Mouse (Mus musculus) thymus, postnatal 36 days (tissue): Measurements from ENCODE around the gene Lsm14b.
A peak's percentile ranks its signal among the peaks of the same experiment; 100 is the strongest.

Experiments used
- DNase-seq, 2 experiments: peaks; one replicate each; pipeline ENCODE4 v3.0.0; 2022; ENCODE audit warnings: mixed read lengths in 2 of 2

The Lsm14b gene

GRCm38 (mm10) chr2:180024401-180025098 is at the start of gene Lsm14b:
Gene Lsm14b, plus strand, starts transcription at chr2:180024987.
- DNase-seq = peak; percentile 99 to 100

GRCm38 (mm10) chr2:179975851-179976250 is 48.9 kb upstream of the Lsm14b start:
- peak in 1 of 2 experiments; percentile 61 for DNase-seq

GRCm38 (mm10) chr2:179976295-179976627 is 48.5 kb upstream of the Lsm14b start:
- DNase-seq = no peak

- DNase-seq = peak; percentile 90 to 91
Measured at GRCm38 (mm10) chr2:179976628-179977343, 48.0 kb upstream of the Lsm14b start, which contains the start of gene Taf4. Gene Taf4, minus strand, starts transcription at chr2:179976646.

- no peak for DNase-seq
Measured at GRCm38 (mm10) chr2:179977344-179978025, 47.3 kb upstream of the Lsm14b start.

- DNase-seq = no peak
Measured at GRCm38 (mm10) chr2:179978250-179978649, 46.5 kb upstream of the Lsm14b start.

- no peak for DNase-seq
Measured at GRCm38 (mm10) chr2:179979836-179980235, 45.0 kb upstream of the Lsm14b start.

GRCm38 (mm10) chr2:179980616-179981015 is 44.2 kb upstream of the Lsm14b start:
- no peak for DNase-seq

- no peak for DNase-seq
Measured at GRCm38 (mm10) chr2:179982715-179983114, 42.1 kb upstream of the Lsm14b start.

GRCm38 (mm10) chr2:179984830-179985229 is 40.0 kb upstream of the Lsm14b start:
- no peak for DNase-seq

- DNase-seq = no peak
Measured at GRCm38 (mm10) chr2:179985695-179986094, 39.1 kb upstream of the Lsm14b start.

GRCm38 (mm10) chr2:179986437-179987022 is 38.3 kb upstream of the Lsm14b start:
- DNase-seq = no peak

- no peak for DNase-seq
Measured at GRCm38 (mm10) chr2:179989098-179989497, 35.7 kb upstream of the Lsm14b start.

- no peak for DNase-seq
Measured at GRCm38 (mm10) chr2:179993071-179993470, 31.7 kb upstream of the Lsm14b start.

GRCm38 (mm10) chr2:179998431-179998830 is 26.4 kb upstream of the Lsm14b start:
- no peak for DNase-seq

- no peak for DNase-seq
Measured at GRCm38 (mm10) chr2:180001635-180002034, 23.2 kb upstream of the Lsm14b start.

- DNase-seq = no peak
Measured at GRCm38 (mm10) chr2:180005656-180006351, 19.0 kb upstream of the Lsm14b start.

- DNase-seq = no peak
Measured at GRCm38 (mm10) chr2:180006352-180007017, 18.3 kb upstream of the Lsm14b start.

- no peak for DNase-seq
Measured at GRCm38 (mm10) chr2:180010686-180011085, 14.1 kb upstream of the Lsm14b start.

GRCm38 (mm10) chr2:180011370-180011769 is 13.4 kb upstream of the Lsm14b start:
- no peak for DNase-seq

- DNase-seq = no peak
Measured at GRCm38 (mm10) chr2:180013686-180014085, 11.1 kb upstream of the Lsm14b start.

GRCm38 (mm10) chr2:180017632-180018031 is 7.2 kb upstream of the Lsm14b start:
- no peak for DNase-seq
